Mouse (Mus musculus) forebrain, embryonic 11.5 days (tissue): ENCODE results near the gene Nfasc. TPM values are rescaled to one million over a fixed set of nuclear protein-coding genes. Genes with fewer than 3 reads are reported as not detected.
A peak's percentile ranks its signal among the peaks of the same experiment; 100 is the strongest.

ENCODE experiments used
- ATAC-seq: fragments of 200-750 bp; cut with Nextera tagmentation; replicated peaks from 2 replicates; pipeline ENCODE4 v1.8.0; 2017; ENCODE audit warnings: moderate TSS enrichment; ENCODE audit not compliant: low FRiP score
- DNase-seq: peaks from one replicate; pipeline ENCODE4 v3.0.0-alpha.2; 2017; ENCODE audit warnings: low spot score
- H3K27ac ChIP-seq: fragments of 300-500 bp; sonication (generic); 2 replicates; pipeline ENCODE4 v1.5.1; 2014; ENCODE audit warnings: low read depth, low read length
- H3K27me3 ChIP-seq: fragments of 300-500 bp; sonication (generic); 2 replicates; pipeline ENCODE4 v1.6.1; 2014; ENCODE audit warnings: mild to moderate bottlenecking, low read length, mixed read lengths; ENCODE audit not compliant: control insufficient read depth, insufficient read depth
- H3K36me3 ChIP-seq: fragments of 300-500 bp; sonication (generic); 2 replicates; pipeline ENCODE4 v1.6.1; 2014; ENCODE audit warnings: mild to moderate bottlenecking, low read length, moderate library complexity, mixed read lengths; ENCODE audit not compliant: control insufficient read depth, insufficient read depth
- H3K4me1 ChIP-seq: fragments of 300-500 bp; sonication (generic); replicated peaks from 2 replicates; pipeline ENCODE4 v1.6.1; 2014; ENCODE audit warnings: low read length, mixed read lengths; ENCODE audit not compliant: control insufficient read depth, insufficient read depth
- H3K4me2 ChIP-seq: fragments of 300-500 bp; sonication (generic); 2 replicates; pipeline ENCODE4 v1.6.1; 2014; ENCODE audit warnings: low read depth, mild to moderate bottlenecking, low read length, moderate library complexity, mixed read lengths; ENCODE audit not compliant: severe bottlenecking
- H3K4me3 ChIP-seq: fragments of 300-500 bp; sonication (generic); 2 replicates; pipeline ENCODE4 v1.5.1; 2014; ENCODE audit warnings: low read depth, low read length
- H3K9ac ChIP-seq: fragments of 300-500 bp; sonication (generic); 2 replicates; pipeline ENCODE4 v1.6.1; 2014; ENCODE audit warnings: low read length
- H3K9me3 ChIP-seq: fragments of 300-500 bp; sonication (generic); 2 replicates; pipeline ENCODE4 v1.6.1; 2016; ENCODE audit warnings: low read length, mixed read lengths; ENCODE audit not compliant: control insufficient read depth
- WGBS: fragments of 180-500 bp; shearing (Covaris S2); extraction: QIAGEN DNeasy Blood & Tissue Kit; methylation state at CpG from one replicate; pipeline ENCODE4 v1.1.7; 2014; 5-methylcytosine and 5-hydroxymethylcytosine counted together
- polyA plus RNA-seq: library from polyadenylated mRNA; unstranded; fragments of >200 nt; fragmentation: Nextera tagmentation; extraction: Ambion mirVana; gene quantifications from 2 replicates; pipeline ENCODE4 v1.2.1, GENCODE M21; 2014

The Nfasc gene
- polyA plus RNA-seq, 1 experiment from 2014 or later = 19.9 TPM

DNA sequence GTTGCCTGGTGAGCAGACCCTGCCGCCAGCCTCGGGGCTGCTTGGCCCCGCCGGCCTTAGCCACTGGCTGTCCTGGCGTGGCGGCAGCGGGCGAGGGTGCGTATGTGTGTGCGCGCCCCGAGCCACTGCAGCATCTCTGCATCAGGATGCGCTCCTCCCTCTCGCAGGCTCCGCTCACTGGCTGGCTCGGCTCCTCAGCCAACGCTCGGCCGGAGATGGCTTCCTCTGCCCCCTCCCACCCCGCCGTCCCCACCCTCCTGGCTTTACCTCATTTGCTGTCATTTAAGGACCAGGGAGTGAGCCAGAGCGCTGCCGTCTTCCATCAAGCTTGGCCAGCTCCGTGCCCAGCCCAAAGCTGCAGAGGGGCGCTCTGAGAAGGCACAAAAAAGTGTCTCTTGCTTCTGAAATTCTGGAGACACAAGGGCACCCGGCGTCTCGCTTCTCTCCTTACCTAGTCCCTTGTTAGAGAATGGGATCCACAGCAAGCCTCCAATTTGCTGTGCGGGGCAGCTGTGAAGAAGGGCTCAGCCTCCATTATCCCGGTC lies 198.8 kb downstream of the Nfasc start, which contains the start of gene Cntn2:
Cntn2 (minus strand) TSS at position 495 of the 545 bp plus-strand sequence.
- Histone ChIP-seq H3K9ac (peak within 1 kb of the TSS; percentile 39), H3K4me1 (peaks cover 14% of the 10 kb centered on the region; the same call in 1 of the 2 replicates), H3K27me3 (peaks cover 28% of the 10 kb centered on the region), H3K36me3 (no peaks in the 10 kb centered on the region), H3K9me3 (no peaks in the 10 kb centered on the region), H3K27ac (0 out of 2 replicates have a peak within 1 kb of the TSS, but pooled peaks have one; percentile 18), H3K4me2 (peak within 1 kb of the TSS; percentile 66), H3K4me3 (peak within 1 kb of the TSS; percentile 36)
- peak; percentile 74 for ATAC-seq
- DNase-seq = peak; percentile 78
- WGBS = 2% methylated on average over 30 of the region's 30 CpGs

DNA sequence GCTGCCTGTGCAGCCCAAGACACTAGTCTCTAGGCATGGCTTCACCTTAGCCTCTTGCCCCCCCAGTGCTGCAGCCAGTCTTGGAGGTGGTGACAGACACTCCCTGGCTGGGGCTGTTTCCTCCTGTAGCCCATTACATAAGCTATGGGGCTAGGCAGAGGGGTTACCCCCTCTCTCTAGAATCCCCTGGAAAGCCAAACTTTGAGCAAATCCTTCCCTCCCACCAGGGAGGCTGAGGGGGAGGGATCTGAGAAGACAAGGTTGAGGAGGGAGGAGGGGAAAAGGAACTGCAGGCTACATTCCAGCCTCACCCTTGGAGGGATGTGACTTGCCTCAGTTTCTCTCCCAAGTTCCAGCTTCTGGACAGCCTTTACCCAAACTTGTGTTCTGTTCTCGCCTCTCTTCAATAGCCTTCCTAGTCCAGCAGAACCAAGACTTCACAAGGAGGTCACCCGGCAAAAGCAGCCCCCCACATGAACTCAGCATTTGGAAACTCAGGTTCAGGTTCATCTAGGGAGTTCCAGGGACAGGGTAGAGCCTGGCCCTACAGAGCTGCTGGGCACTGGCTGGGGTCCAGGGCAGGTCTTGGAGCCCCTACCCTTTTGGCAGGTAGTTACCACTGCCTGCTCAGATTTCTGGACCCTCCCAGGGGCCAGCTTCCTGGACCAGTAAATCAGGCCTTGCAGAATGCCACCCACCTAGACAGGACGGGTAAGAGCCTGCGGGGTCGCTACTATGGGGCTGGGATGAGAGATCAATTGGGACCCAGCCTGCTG lies 199.6 kb downstream of the Nfasc start:
- H3K4me3 ChIP-seq = peak overlapping the region; percentile 36
- H3K4me2 ChIP-seq = peak overlapping the region; percentile 66
- ATAC-seq (0 out of 2 replicates have a peak, but pooled peaks have one; percentile 19), DNase-seq (no peak)
- H3K27ac ChIP-seq = 0 out of 2 replicates have a peak overlapping the region, but pooled peaks have one; percentile 18
- H3K9me3 ChIP-seq = no peaks in the 10 kb centered on the region
- WGBS = 13% methylated on average over 5 of the region's 5 CpGs
- no peaks in the 10 kb centered on the region for H3K36me3 ChIP-seq
- peak overlapping the region; percentile 39 for H3K9ac ChIP-seq
- peaks cover 14% of the 10 kb centered on the region; the same call in 1 of the 2 replicates for H3K4me1 ChIP-seq
- H3K27me3 ChIP-seq = peaks cover 28% of the 10 kb centered on the region

DNA sequence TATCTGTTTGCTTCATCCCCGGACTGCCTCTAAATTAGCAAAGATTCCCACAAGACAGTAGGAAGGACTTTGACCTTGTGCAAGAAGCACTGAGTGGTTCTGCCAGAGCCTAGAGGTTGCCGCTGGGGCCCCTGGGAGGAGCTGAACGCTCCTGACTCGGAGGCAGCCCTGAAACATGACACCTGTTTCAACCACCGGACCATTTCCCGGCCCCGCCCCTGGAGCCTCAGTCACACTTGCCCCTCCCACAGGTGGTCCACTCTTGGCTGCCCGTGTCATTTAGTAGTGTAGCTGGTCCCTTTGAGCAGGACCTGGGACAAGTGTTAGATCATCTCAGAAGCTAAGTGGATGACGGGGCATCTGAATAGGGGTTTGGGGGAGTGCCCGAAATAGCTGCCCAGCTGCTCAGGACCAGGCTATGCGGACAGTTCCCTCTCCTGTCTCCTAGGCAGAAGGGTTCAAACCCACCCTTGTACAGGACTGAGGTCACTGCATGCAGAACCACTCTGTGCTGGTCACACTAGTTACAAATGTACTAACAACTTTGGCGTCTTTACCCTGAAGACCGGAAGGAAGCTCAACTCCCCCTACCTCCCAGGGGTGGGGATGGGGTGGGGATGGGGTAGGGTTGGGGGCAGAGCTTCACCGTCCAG lies 200.3 kb downstream of the Nfasc start:
- DNase-seq (peak; percentile 67), ATAC-seq (peak; percentile 42)
- Histone ChIP-seq H3K27ac (no peak overlapping the region), H3K27me3 (peaks cover 28% of the 10 kb centered on the region), H3K9ac (no peak overlapping the region), H3K9me3 (no peaks in the 10 kb centered on the region), H3K4me3 (peak overlapping the region; percentile 36), H3K36me3 (no peaks in the 10 kb centered on the region), H3K4me2 (peak overlapping the region; percentile 66; the same call in 1 of the 2 replicates), H3K4me1 (peaks cover 14% of the 10 kb centered on the region; the same call in 1 of the 2 replicates)
- WGBS = 3% methylated on average over 14 of the region's 14 CpGs

DNA sequence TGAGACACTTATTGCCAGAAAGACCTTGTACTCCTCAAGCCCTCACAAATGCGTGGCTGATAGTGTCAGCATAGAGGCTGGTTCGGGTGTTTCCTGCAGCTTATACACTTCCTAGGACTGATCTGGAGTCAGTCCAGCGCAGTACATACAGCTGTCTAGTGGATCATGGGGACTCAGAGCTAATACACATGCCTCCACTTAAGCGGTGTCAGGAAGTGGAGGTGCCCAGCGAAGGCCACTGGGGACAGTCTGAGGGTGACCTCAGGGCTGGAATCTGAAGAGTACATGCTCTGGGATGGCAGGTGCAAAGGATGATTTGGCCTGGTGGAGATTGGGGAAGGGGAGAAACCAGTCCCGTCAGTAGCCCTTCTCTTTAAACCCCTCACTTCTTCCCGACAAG lies 200.9 kb downstream of the Nfasc start:
- WGBS = 61% methylated on average over 7 of the region's 7 CpGs
- no peak overlapping the region for H3K9ac ChIP-seq

DNA sequence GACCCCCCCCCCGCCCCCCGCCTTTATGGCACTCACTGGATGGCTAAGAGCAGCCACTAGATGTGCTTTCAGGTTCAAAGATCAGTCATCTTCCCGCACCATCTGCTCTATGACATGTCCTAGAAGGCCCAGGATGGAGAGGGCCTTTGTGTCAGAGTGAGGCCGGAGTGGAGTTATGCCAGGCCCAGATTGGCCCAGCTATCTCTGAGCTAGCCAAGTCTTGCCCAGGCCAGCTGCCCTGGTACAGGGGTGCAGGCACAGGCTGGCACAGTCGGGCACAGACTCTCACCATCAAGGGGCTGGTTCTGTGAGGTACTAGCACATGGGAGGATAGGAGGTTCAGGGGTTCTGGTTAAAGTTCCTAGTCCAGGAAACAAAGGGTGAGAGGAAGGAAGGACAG lies 203.9 kb downstream of the Nfasc start:
- no peak for ATAC-seq
- no peaks in the 10 kb centered on the region for H3K36me3 ChIP-seq
- no peak overlapping the region for H3K4me3 ChIP-seq
- no peak overlapping the region for H3K9ac ChIP-seq
- H3K9me3 ChIP-seq = no peaks in the 10 kb centered on the region
- H3K4me2 ChIP-seq = no peak overlapping the region
- H3K27ac ChIP-seq = no peak overlapping the region
- peaks cover 16% of the 10 kb centered on the region; the same call in 1 of the 2 replicates for H3K27me3 ChIP-seq
- peaks cover 11% of the 10 kb centered on the region; the same call in 1 of the 2 replicates for H3K4me1 ChIP-seq
- WGBS = 77% methylated on average over 5 of the region's 5 CpGs
- no peak for DNase-seq

More for the DNA sequence above, 200.9 kb downstream of the Nfasc start:
- Histone ChIP-seq H3K27ac (no peak overlapping the region), H3K27me3 (peaks cover 28% of the 10 kb centered on the region), H3K4me3 (no peak overlapping the region), H3K36me3 (no peaks in the 10 kb centered on the region), H3K4me2 (peak overlapping the region; percentile 66; the same call in 1 of the 2 replicates), H3K4me1 (peaks cover 14% of the 10 kb centered on the region; the same call in 1 of the 2 replicates), H3K9me3 (no peaks in the 10 kb centered on the region)
- ATAC-seq (no peak), DNase-seq (peak; percentile 46)

DNA sequence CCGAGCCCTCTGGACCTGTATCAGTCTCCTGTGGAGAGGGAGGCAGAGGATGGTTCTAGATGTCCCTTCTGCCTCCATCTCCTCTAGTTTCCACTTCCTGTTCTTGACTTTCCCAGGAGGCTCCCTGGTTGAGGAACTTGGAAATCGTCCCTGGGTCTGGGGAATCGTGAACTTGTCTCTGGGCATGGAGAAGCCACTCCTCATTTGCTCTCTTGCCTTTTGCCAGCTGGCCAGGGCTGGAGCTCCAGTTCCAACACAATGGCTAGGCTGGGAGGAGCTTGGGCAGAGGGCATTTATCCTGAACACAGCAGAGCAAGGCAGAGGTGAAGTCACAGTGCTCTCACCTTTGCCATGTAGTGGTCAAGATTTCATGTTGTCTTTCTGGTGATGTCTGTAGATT lies 205.2 kb downstream of the Nfasc start:
- WGBS = 84% methylated on average over 3 of the region's 3 CpGs
- ATAC-seq = no peak
- H3K4me1 ChIP-seq = peaks cover 2% of the 10 kb centered on the region; the same call in 1 of the 2 replicates
- no peaks in the 10 kb centered on the region for H3K9me3 ChIP-seq
- no peak for DNase-seq
- no peak overlapping the region for H3K4me2 ChIP-seq
- no peaks in the 10 kb centered on the region for H3K36me3 ChIP-seq
- H3K27me3 ChIP-seq = peaks cover 6% of the 10 kb centered on the region; the same call in 1 of the 2 replicates
- H3K27ac ChIP-seq = no peak overlapping the region
- no peak overlapping the region for H3K9ac ChIP-seq
- H3K4me3 ChIP-seq = no peak overlapping the region

DNA sequence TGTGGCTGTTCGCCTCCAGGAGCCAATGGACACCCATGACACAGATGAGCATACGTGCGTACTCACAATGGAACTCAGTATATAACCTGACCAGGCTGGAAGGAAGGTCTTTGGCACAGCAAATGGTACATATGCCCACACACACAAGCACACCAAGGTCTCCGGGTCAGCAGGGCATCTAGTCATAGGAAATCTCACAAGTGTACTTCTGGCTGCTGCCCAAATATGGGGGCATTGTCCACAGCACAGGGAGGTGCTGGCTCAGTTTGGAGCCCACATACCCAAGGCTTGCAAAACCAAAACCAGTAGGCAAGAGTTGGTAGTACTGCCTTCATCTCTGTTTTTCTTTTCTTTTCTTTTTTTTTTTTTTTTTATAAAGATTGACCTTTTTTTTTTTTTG lies 206.1 kb downstream of the Nfasc start:
- Histone ChIP-seq H3K9ac (no peak overlapping the region), H3K9me3 (no peaks in the 10 kb centered on the region), H3K27ac (no peak overlapping the region), H3K36me3 (no peaks in the 10 kb centered on the region), H3K4me3 (no peak overlapping the region), H3K4me1 (peaks cover 7% of the 10 kb centered on the region), H3K27me3 (no peaks in the 10 kb centered on the region; the same call in 1 of the 2 replicates), H3K4me2 (no peak overlapping the region)
- DNase-seq = no peak
- no peak for ATAC-seq
- 88% methylated on average over 4 of the region's 4 CpGs for WGBS

DNA sequence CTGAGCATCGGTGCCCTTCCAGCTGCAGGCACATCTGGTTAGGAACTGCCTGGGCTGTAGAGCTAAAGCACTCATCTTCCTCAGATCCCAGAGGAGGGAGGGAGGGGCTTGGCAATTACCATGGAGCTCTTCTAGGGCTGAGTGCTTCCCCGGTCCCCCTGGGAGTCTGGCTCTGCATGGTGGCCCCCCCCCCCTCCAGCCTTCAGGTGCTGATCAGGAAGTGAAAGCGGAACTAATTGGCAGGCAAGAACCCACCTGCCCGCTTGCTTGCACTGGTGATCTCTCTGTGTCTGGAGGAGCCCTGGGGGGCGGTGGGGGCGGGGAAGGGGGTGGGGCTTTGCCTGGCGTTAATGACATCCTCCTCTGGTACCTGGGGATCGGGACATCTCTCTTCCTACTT lies 207.8 kb downstream of the Nfasc start:
- Histone ChIP-seq H3K4me2 (no peak overlapping the region), H3K9ac (no peak overlapping the region), H3K9me3 (no peaks in the 10 kb centered on the region), H3K4me3 (no peak overlapping the region), H3K4me1 (peaks cover 12% of the 10 kb centered on the region), H3K36me3 (no peaks in the 10 kb centered on the region), H3K27ac (no peak overlapping the region), H3K27me3 (no peaks in the 10 kb centered on the region)
- DNase-seq = no peak
- no peak for ATAC-seq
- WGBS = 3% methylated on average over 8 of the region's 8 CpGs
